Mouse (Mus musculus): ENCODE results near the gene Itpkc. TPM values are rescaled to one million over a fixed set of nuclear protein-coding genes. Genes with fewer than 3 reads are reported as not detected.
A peak's percentile ranks its signal among the peaks of the same experiment; 100 is the strongest.
"Not testable (repeated sequence)": the region's sequence is repeated elsewhere in the genome, so short reads cannot be mapped to it uniquely, and the experiment has no call there.

Gene Itpkc
- polyA plus RNA-seq, 1 experiment from 2014 or later = 7.4 TPM

DNA sequence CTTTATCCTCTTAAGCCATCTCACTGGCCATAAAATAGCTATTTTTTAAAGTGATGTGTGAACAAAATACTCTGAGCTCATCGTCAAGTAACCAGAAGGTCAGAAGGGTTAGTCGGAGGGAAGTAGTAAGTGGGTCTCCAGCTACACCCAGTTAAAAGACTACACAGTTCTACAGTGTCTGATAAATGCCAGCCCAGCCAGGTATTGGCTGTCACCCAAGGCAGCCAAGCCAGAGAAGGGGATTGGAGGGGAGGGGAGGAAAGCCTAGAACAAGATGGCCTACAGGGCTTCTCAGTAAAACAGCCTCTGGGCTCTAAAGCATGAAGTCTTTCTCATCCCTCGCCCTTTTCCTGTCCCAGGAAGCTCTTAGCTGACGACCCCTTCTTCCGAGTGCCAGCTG is 21.5 kb upstream of the Itpkc start:
- no peak for ATAC-seq (ENCODE audit: low FRiP score, low TSS enrichment)
- no peaks in the 10 kb centered on the region for H3K9me3 ChIP-seq (ENCODE audit: control insufficient read depth, low read length)
- H3K4me3 ChIP-seq (replicated peaks; ENCODE audit: low read depth, low read length) = no peak overlapping the region
- no peaks in the 10 kb centered on the region for H3K27me3 ChIP-seq (ENCODE audit: control insufficient read depth, insufficient read depth, low read length)
- no peak overlapping the region for H3K4me2 ChIP-seq (ENCODE audit: low read length)
- DNase-seq = no peak
- WGBS = 88% methylated on average over 5 of the region's 5 CpGs
- peaks cover 41% of the 10 kb centered on the region for H3K36me3 ChIP-seq (ENCODE audit: control insufficient read depth, insufficient read depth, low read length)
- no peak overlapping the region for H3K9ac ChIP-seq (replicated peaks; ENCODE audit: low read length)
- no peaks in the 10 kb centered on the region for H3K4me1 ChIP-seq (ENCODE audit: control insufficient read depth, insufficient read depth, low read length)
- H3K27ac ChIP-seq (replicated peaks; ENCODE audit: low read depth, low read length) = no peak overlapping the region

DNA sequence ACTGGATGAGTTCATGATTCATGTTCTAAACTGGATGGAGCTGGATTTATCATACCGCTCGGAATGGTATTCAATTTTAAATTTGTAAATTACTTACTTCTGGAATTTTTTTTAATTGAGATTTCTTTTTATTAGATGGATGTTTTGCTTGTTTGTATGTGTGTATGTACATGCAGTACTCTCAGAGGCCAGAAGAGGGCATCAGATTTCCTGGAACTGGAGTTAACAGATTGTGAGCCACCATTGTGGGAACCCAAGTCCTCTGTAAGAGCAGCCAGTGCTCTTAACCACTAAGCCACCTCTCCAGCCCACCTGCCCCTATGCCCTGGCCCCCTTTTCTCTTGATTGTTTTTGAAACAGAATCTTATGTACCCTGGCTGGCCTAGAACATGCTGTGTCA is 20.7 kb upstream of the Itpkc start:
- no peaks in the 10 kb centered on the region for H3K27me3 ChIP-seq (ENCODE audit: control insufficient read depth, insufficient read depth, low read length)
- no peaks in the 10 kb centered on the region for H3K4me1 ChIP-seq (ENCODE audit: control insufficient read depth, insufficient read depth, low read length)
- ATAC-seq (ENCODE audit: low FRiP score, low TSS enrichment) (no peak), DNase-seq (peak; percentile 54)
- H3K9me3 ChIP-seq (ENCODE audit: control insufficient read depth, low read length) = no peaks in the 10 kb centered on the region
- 81% methylated on average over 2 of the region's 2 CpGs for WGBS
- no peak overlapping the region for H3K9ac ChIP-seq (replicated peaks; ENCODE audit: low read length)
- no peak overlapping the region for H3K4me3 ChIP-seq (replicated peaks; ENCODE audit: low read depth, low read length)
- H3K27ac ChIP-seq (replicated peaks; ENCODE audit: low read depth, low read length) = no peak overlapping the region
- no peak overlapping the region for H3K4me2 ChIP-seq (ENCODE audit: low read length)
- peaks cover 36% of the 10 kb centered on the region for H3K36me3 ChIP-seq (ENCODE audit: control insufficient read depth, insufficient read depth, low read length)

DNA sequence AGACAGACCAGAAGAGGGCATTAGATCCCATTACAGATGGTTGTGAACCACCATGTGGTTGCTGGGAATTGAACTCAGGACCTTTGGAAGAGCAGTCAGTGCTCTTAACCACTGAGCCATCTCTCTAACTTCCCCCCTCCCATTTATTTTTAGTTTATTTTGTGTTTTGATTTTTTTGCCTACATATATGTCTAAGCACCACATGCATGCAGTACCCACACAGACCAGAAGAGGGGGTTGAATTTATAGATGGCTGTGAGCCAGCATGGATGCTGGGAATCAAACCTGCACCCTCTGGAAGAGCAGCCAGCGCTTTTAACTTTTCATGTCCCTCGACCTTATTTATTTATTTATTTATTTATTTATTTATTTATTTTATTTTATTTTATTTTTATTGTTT is 15.6 kb upstream of the Itpkc start:
- ATAC-seq (ENCODE audit: low FRiP score, low TSS enrichment) = not testable (repeated sequence)

DNA sequence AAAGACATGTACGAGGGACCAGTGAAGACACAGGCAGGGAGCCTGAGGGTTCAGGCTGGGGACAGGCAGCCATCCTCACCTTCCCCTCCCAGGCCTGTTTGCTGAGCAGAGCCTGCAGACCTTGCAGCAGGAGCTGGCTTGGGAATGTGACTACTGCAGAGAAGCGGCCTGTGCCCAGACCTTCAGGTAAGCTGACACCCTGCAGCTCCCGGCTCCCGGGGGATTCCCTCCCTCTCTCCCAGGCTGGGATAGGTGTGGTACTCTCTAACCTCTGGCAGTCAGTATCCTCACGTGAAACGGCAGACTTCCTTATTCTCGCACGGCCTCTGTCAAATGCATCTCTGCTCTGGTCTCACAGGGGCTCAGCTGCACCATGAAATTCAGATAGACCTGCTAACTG is 14.8 kb upstream of the Itpkc start:
- no peak for DNase-seq
- no peak overlapping the region for H3K4me3 ChIP-seq (replicated peaks; ENCODE audit: low read depth, low read length)
- H3K27me3 ChIP-seq (ENCODE audit: control insufficient read depth, insufficient read depth, low read length) = no peaks in the 10 kb centered on the region
- no peak overlapping the region for H3K4me2 ChIP-seq (ENCODE audit: low read length)
- H3K9me3 ChIP-seq (ENCODE audit: control insufficient read depth, low read length) = no peaks in the 10 kb centered on the region
- no peak for ATAC-seq (ENCODE audit: low FRiP score, low TSS enrichment)
- no peak overlapping the region for H3K9ac ChIP-seq (replicated peaks; ENCODE audit: low read length)
- 78% methylated on average over 8 of the region's 8 CpGs for WGBS
- H3K27ac ChIP-seq (replicated peaks; ENCODE audit: low read depth, low read length) = no peak overlapping the region
- H3K4me1 ChIP-seq (ENCODE audit: control insufficient read depth, insufficient read depth, low read length) = no peaks in the 10 kb centered on the region
- H3K36me3 ChIP-seq (ENCODE audit: control insufficient read depth, insufficient read depth, low read length) = peaks cover 63% of the 10 kb centered on the region

More for the DNA sequence above, 15.6 kb upstream of the Itpkc start:
- H3K4me2 ChIP-seq (ENCODE audit: low read length); H3K27me3 ChIP-seq (ENCODE audit: control insufficient read depth, insufficient read depth, low read length); H3K9me3 ChIP-seq (ENCODE audit: control insufficient read depth, low read length); H3K9ac ChIP-seq (replicated peaks; ENCODE audit: low read length); H3K4me3 ChIP-seq (replicated peaks; ENCODE audit: low read depth, low read length); H3K27ac ChIP-seq (replicated peaks; ENCODE audit: low read depth, low read length); H3K4me1 ChIP-seq (ENCODE audit: control insufficient read depth, insufficient read depth, low read length): not testable (repeated sequence)
- 80% methylated on average over 2 of the region's 2 CpGs for WGBS
- peaks cover 63% of the 10 kb centered on the region for H3K36me3 ChIP-seq (ENCODE audit: control insufficient read depth, insufficient read depth, low read length)
- peak; percentile 28 for DNase-seq

DNA sequence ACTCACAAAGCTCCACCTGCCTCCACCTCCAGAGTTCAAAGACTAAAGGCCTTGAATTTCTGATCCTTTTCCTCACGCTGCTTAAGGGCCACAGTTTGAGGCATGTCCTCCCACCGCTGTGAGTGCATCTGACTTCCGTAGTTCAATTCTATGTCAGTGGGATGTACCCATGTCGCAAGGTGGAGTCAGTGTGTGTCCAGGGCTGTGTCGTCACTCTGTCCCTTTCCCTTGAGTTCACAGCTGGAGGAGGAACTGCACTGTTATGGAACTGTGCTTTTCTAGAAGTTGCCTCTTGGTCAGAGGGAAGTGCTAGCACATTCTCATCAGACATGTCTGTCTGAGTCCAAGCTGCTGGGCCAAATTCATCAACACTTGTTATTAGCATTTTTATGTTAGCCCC is 10.1 kb upstream of the Itpkc start:
- DNase-seq (no peak), ATAC-seq (ENCODE audit: low FRiP score, low TSS enrichment) (no peak)
- H3K4me1 ChIP-seq (ENCODE audit: control insufficient read depth, insufficient read depth, low read length) = peaks cover 4% of the 10 kb centered on the region
- WGBS = 92% methylated on average over 5 of the region's 5 CpGs
- no peak overlapping the region for H3K4me2 ChIP-seq (ENCODE audit: low read length)
- H3K27me3 ChIP-seq (ENCODE audit: control insufficient read depth, insufficient read depth, low read length) = no peaks in the 10 kb centered on the region
- H3K9ac ChIP-seq (replicated peaks; ENCODE audit: low read length) = no peak overlapping the region
- H3K4me3 ChIP-seq (replicated peaks; ENCODE audit: low read depth, low read length) = no peak overlapping the region
- peaks cover 41% of the 10 kb centered on the region for H3K36me3 ChIP-seq (ENCODE audit: control insufficient read depth, insufficient read depth, low read length)
- no peaks in the 10 kb centered on the region for H3K9me3 ChIP-seq (ENCODE audit: control insufficient read depth, low read length)
- H3K27ac ChIP-seq (replicated peaks; ENCODE audit: low read depth, low read length) = no peak overlapping the region

DNA sequence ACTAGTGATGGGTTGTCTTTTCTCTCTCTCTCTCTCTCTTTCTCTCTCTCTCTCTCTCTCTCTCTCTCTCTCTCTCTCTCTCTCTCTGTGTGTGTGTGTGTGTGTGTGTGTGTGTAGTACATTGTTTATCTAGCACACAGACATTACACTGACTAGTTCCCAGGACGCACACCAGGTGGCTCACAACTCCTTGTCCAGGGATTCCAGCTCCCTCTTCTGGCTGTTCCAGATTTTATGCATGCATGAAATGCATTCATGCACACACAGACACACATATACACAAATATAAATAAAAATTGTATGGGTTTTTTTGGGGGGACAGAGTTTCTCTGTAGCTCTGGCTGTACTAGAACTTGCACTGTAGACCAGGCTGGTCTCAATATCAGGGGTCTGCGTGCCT is 9.1 kb upstream of the Itpkc start:
- H3K36me3 ChIP-seq (ENCODE audit: control insufficient read depth, insufficient read depth, low read length) = peaks cover 31% of the 10 kb centered on the region
- DNase-seq = no peak
- H3K27ac ChIP-seq (replicated peaks; ENCODE audit: low read depth, low read length) = no peak overlapping the region
- H3K27me3 ChIP-seq (ENCODE audit: control insufficient read depth, insufficient read depth, low read length) = no peaks in the 10 kb centered on the region
- peaks cover 8% of the 10 kb centered on the region for H3K4me1 ChIP-seq (ENCODE audit: control insufficient read depth, insufficient read depth, low read length)
- H3K4me3 ChIP-seq (replicated peaks; ENCODE audit: low read depth, low read length) = no peak overlapping the region
- WGBS = 89% methylated on average over 2 of the region's 2 CpGs
- no peak overlapping the region for H3K4me2 ChIP-seq (ENCODE audit: low read length)
- ATAC-seq (ENCODE audit: low FRiP score, low TSS enrichment) = no peak
- H3K9me3 ChIP-seq (ENCODE audit: control insufficient read depth, low read length) = no peaks in the 10 kb centered on the region
- H3K9ac ChIP-seq (replicated peaks; ENCODE audit: low read length) = no peak overlapping the region

DNA sequence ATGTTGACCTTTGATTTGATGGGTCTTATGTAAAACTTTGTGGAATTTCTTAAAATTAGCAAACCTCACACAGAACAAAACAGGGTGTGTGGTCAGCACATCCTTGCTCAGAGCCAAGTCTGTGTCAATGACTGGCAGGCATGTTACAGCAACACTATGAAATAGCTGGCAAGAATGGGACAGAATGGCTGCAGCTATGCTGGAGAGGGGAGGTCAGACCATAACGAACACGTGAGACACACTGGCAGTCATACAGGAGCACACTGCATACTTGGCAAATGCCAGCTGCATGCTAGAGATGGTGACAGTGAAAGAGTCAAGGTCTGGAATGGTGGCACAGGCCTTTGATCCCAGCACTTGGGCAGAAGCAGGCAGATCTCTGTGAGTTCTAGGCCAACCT is 7.3 kb upstream of the Itpkc start:
- 90% methylated on average over 2 of the region's 2 CpGs for WGBS
- no peaks in the 10 kb centered on the region for H3K27me3 ChIP-seq (ENCODE audit: control insufficient read depth, insufficient read depth, low read length)
- DNase-seq (no peak), ATAC-seq (ENCODE audit: low FRiP score, low TSS enrichment) (no peak)
- no peak overlapping the region for H3K4me3 ChIP-seq (replicated peaks; ENCODE audit: low read depth, low read length)
- H3K27ac ChIP-seq (replicated peaks; ENCODE audit: low read depth, low read length) = no peak overlapping the region
- H3K4me2 ChIP-seq (ENCODE audit: low read length) = no peak overlapping the region
- peaks cover 13% of the 10 kb centered on the region for H3K36me3 ChIP-seq (ENCODE audit: control insufficient read depth, insufficient read depth, low read length)
- peaks cover 8% of the 10 kb centered on the region for H3K4me1 ChIP-seq (ENCODE audit: control insufficient read depth, insufficient read depth, low read length)
- H3K9me3 ChIP-seq (ENCODE audit: control insufficient read depth, low read length) = no peaks in the 10 kb centered on the region
- no peak overlapping the region for H3K9ac ChIP-seq (replicated peaks; ENCODE audit: low read length)

DNA sequence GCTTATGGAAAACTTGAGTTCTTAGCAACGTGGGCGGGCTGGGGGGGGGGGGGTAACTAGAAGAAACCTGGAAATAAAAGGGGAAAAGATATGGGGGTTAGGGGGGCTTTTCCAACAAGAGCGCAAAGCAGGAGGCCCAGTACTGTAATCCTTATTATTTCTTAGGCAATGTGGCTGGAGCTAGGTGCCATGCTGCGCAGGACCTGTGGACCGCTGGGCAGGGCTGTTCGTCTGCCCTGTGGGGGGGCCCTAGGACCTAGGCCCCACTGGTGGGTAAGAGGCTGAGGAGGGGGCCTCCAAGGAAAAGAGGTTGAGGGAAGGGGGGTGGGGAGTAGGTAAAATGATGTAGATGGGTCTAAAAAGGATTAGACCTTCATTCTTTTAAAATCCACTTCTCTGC is 4.8 kb upstream of the Itpkc start:
- peak overlapping the region; percentile 85 for H3K27ac ChIP-seq (replicated peaks; ENCODE audit: low read depth, low read length)
- H3K36me3 ChIP-seq (ENCODE audit: control insufficient read depth, insufficient read depth, low read length) = no peaks in the 10 kb centered on the region
- peak overlapping the region; percentile 79 for H3K4me2 ChIP-seq (ENCODE audit: low read length)
- H3K9me3 ChIP-seq (ENCODE audit: control insufficient read depth, low read length) = no peaks in the 10 kb centered on the region
- H3K4me3 ChIP-seq (replicated peaks; ENCODE audit: low read depth, low read length) = peak overlapping the region; percentile 53
- H3K9ac ChIP-seq (replicated peaks; ENCODE audit: low read length) = peak overlapping the region; percentile 55
- no peaks in the 10 kb centered on the region for H3K27me3 ChIP-seq (ENCODE audit: control insufficient read depth, insufficient read depth, low read length)
- peaks cover 11% of the 10 kb centered on the region for H3K4me1 ChIP-seq (ENCODE audit: control insufficient read depth, insufficient read depth, low read length)
- 0% methylated on average over 6 of the region's 6 CpGs for WGBS
- peak; percentile 32; the same call in 1 of the 2 replicates for ATAC-seq (ENCODE audit: low FRiP score, low TSS enrichment)
- DNase-seq = no peak

DNA sequence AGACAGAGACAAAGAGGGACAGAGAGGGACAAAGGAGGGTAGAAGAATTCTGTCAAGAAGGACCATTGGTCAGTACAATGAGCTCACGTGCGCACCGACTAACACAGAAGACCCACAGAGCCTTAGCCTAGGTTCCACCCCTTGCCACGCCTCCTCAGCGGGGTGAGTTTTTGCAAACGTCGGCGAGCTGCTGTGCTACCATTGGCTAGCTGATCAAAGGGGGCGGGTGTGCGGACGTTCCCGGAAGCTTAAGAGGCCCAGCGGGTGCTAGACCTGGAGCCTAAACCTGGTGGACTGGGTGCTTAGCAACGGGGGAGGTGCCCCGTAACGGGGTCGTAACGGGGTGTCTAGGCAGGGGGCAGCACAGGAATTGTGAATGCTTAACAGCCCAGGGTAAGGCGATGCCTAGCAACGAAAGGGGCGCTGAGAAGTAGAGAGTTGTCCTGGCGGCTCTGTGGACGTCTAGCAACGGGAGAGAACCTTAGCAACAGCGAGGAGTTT is 4.4 kb upstream of the Itpkc start, which contains the start of gene Coq8b:
TSS of gene Coq8b (plus strand) at position 243 of the 501 bp plus-strand sequence.
- H3K4me1 ChIP-seq (ENCODE audit: control insufficient read depth, insufficient read depth, low read length) = peaks cover 11% of the 10 kb centered on the region
- peak within 1 kb of the TSS; percentile 53 for H3K4me3 ChIP-seq (replicated peaks; ENCODE audit: low read depth, low read length)
- H3K27ac ChIP-seq (replicated peaks; ENCODE audit: low read depth, low read length) = peak within 1 kb of the TSS; percentile 85
- ATAC-seq (ENCODE audit: low FRiP score, low TSS enrichment) (peak; percentile 92), DNase-seq (peak; percentile 97)
- H3K36me3 ChIP-seq (ENCODE audit: control insufficient read depth, insufficient read depth, low read length) = no peaks in the 10 kb centered on the region
- no peaks in the 10 kb centered on the region for H3K27me3 ChIP-seq (ENCODE audit: control insufficient read depth, insufficient read depth, low read length)
- peak within 1 kb of the TSS; percentile 79 for H3K4me2 ChIP-seq (ENCODE audit: low read length)
- peak within 1 kb of the TSS; percentile 55 for H3K9ac ChIP-seq (replicated peaks; ENCODE audit: low read length)
- under 1% methylated on average over 25 of the region's 25 CpGs for WGBS
- no peaks in the 10 kb centered on the region for H3K9me3 ChIP-seq (ENCODE audit: control insufficient read depth, low read length)
